Mouse (Mus musculus) gastrocnemius, postnatal 14 days (tissue): ENCODE measurements at regions not wholly inside any gene's neighbourhood (a gene's known extent, or its start where the extent isn't known, plus 50 kb on each side); places are given as distances from the start of the nearest gene placed in this dataset.

Experiments used
- DNase-seq: peaks from one replicate; pipeline ENCODE4 v3.0.0; 2021; ENCODE audit warnings: mixed read lengths
- intact Hi-C: fragments of 180-260 bp; cut with DNase I; formaldehyde crosslinking; loops from one replicate; pipeline ENCODE4 v1.15.1; 2025; ENCODE audit warnings: low total_unique reads

DNA sequence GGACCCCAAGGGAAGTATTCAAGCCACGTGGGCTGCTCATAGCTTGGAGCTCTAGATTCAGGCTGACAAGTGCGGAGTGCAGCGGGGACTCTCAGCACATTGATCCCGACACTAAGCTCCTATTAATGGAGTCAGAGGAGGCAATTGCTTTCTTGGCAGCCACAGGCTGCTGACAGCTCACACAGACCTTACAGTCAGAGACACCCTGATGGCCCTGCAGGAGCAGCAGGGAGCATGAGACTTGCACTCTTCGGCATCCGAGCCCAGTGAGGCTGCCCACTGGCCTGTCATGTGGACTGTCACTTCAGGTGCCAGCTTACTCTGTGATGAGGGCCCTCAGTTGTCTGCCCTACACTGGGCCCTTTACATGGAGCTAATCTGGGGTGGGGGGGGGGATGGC lies 176.5 kb upstream of the Nlrp1b start:
- DNase-seq, result no peak

DNA sequence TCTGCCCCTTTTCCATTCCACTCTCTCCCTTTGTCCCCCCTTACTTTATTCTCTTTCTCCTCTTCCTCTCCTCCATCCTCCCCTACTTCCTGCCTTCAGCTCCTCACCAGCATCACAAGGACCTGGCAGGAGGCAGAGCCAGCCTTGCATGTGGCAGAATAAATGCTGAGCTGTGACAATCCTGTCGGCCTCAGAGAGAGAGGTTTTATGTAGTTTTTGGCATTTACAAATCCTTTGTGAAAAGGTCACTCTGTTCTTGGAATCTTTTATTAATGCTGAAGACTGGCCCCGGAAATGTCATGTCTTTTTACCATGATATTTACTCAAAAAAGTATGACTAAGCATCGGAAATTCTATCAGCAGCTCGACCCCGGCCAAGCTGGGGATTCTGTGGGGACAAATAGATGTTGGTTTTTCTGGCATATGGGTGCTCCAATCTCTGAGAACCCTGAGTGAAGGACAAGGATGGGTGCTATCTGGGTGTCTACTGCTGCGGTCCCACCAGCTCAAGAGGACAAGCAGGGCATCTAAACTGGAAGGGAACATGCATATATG lies 178.8 kb upstream of the Nlrp1b start:
- intact Hi-C loops, result no loop called here
- no peak for DNase-seq

More for the DNA sequence above, 176.5 kb upstream of the Nlrp1b start:
- intact Hi-C loops, result no loop called here

DNA sequence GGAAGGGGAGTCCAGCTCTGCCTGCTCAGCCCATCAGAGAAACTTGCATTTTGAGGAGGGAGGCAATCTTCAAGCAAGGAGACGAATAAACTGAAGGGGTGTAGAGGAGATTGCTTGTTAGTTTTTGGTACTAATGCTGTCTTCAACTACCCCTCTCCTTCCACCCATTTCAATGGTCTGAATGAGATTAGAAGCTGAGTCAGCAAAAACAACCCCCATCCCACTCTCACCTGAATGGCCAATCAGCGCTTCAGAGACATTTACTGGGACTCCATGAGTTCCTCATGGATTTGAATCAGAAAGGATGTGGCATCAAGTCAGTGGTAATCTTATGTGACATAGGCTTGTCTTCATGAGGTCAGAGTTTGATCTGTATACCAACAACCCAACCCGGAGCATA lies 180.0 kb upstream of the Nlrp1b start:
- intact Hi-C loops, result no loop called here
- DNase-seq, result no peak

DNA sequence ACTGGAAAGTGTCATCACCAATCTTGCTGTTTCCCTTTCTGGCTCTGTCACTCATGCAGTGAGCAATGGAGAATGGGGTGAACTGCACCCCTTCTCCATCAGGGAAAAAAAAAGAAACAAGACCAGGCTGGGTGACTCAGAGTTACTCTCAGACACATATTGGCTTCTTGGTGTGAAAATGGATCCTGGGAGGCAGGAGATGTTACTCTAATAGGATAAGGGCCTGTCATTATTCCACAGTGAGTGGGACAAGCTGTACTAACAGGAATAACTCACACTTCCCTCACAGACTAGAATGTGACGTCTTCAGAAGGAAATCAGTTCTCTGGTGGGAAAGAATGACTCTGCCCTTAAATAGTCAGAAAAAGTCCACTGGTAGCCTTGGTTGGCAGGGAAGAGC lies 181.4 kb upstream of the Nlrp1b start:
- intact Hi-C loops, result no loop called here
- DNase-seq, result no peak

DNA sequence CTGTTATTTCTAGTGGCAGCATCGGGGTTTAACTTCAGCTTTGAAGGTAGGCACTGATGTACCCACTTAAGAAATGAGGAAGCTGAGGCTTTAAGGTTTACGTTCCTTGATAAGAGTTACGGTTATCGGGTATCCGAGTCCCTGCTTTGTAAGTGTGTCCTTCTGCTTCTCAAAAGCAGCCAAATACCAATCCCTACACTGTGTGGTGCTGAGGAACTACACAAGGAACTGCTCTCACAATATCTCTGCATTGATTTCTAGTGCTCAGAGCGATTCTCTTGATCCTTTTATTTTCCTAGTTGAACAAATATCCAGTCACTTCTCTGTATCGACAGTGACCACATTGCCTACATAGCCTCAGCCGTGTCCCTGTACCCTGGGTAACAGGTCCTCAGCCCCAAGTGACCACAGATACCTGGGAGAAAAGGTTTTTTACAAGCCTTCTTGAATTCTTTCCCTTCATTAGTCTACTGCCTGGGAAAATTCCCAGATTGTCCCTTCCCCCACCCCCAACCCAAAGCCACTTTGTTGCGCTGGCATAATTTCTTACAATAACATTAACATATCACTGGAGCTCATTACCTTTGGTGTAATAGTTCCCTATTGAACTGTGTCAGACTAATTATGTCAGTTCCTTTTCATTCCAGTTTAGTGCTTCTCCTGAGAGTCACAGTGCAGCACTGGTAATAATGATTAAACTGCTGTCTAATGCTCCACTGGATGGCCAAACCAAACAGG lies 184.0 kb upstream of the Nlrp1b start:
- no peak for DNase-seq
- intact Hi-C loops, result no loop called here

DNA sequence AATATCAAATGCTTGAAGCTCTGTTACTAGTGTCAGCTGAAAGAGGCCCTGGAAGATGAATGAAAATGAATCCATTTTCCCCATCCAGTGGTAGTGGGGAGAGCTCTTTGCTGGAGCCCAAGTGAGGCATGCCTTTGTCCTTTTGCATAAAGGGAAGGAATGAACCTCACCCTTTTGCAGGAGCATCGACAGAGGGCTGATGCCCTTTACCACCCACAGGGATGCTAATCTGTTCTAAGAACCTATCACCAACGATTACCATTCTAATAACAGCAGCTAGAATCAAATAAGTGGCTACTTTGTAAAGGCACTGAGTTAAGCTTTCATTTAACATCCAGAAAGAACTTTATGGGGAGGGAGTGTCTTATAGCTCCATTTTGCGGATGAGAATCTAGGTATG lies 184.9 kb upstream of the Nlrp1b start:
- no peak for DNase-seq
- intact Hi-C loops, result no loop called here

DNA sequence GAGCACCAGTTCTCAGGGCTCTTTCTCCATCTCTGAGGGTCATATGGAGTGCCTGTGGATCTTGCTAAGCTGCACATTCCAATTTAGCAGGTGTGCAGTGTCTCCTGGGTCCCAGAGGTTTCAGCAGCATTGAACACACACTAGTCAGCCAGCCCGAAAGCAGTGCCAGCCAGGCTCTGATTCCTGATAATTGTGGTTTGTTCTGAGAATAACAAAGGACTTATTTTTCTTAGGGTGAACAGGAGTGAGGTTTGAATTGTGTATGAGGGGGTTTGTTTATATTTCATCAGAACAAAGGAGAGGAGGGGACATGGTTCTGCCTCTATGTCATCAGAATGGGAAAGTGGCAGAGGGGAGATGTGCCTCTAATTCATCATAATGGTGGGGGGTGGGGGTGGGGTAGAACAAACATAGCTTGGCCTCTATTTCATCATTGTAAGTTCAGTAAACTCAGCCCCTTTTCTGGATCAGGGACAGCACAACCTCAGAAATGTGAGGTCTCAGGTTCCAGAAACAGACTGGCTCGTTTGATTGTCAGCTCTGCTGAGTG lies 191.8 kb upstream of the Nlrp1b start:
- intact Hi-C loops, result no loop called here
- DNase-seq, result no peak

DNA sequence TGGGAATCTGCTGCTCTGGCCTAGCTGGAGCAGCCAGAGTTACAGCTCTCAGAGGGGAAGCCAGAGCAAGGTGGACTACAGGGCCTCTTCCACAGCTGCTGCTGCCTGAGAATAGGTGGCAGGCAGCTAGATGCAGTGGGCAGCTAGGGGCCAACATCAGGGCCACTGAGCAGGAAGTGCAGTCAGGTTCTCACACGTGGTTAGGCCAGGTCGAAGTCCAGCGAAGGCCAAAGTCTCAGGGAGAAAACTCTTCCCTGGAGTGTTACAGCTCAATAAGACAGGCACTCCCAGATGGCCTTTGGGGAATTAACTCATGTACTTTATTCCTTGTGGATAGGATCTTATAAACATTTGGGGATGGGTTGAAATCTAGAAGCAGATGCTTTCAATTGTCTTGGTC lies 192.7 kb upstream of the Nlrp1b start:
- no peak for DNase-seq
- intact Hi-C loops, result no loop called here

DNA sequence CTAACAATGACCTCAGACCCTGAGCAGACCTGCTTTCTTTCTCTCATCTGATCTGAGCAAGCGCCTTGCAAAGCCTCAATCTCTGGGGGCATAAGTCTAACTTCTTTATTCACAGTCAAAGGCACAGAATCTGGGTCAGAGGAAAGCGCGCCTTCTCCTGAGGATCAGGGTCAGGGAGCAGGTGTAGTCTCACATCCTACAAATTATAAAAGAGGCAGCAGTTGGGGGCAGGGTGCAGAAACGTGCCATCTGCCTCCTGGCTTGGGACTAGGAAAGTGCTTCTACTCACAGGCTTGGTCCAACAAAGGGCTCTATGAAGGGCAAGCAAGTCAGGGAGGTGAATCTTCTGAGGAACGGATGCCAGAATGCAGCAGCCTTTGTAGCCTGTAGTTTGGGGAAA lies 194.3 kb upstream of the Nlrp1b start:
- intact Hi-C loops, result no loop called here
- no peak for DNase-seq

DNA sequence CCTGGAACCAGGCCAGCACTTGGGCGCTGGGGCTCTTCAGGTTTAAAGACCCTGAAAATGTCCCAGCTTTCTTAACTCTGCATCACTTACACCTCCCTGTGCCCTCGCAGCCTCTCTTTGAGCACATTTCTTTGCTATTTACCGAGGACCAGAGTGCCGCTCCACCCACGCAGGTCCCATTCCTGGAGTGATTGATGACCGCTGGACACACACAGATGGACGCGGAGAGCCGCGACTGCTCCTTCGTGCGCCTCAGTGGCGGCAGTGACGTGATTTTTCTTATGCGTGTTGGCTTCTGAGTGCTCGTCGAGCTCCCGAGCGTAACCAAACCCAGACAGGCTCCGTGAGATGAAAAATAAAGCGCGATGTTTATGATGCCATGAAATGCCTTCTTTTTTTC lies 199.2 kb upstream of the Nlrp1b start:
- intact Hi-C loops, result no loop called here
- DNase-seq, result no peak

DNA sequence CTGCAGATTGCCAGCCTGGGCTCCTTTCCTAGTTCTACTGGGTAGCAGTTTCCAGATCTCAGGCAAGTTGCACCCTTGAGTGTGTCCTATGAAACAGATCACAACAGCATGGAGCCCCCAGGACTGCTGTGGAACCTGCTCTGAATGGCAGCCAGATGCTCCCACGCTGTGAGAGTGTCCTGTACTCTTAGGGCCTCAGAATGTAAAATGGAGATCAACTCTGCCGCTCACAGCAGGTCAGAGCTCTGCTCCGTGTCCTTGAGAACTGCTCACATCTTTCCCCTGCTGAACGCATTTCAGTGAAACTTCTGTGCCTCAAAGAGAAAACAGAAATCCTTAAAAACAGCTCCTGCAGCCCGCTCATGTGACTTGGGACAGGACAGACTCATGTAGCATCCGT lies 203.7 kb upstream of the Nlrp1b start:
- DNase-seq, result no peak
- intact Hi-C loops, result no loop called here

DNA sequence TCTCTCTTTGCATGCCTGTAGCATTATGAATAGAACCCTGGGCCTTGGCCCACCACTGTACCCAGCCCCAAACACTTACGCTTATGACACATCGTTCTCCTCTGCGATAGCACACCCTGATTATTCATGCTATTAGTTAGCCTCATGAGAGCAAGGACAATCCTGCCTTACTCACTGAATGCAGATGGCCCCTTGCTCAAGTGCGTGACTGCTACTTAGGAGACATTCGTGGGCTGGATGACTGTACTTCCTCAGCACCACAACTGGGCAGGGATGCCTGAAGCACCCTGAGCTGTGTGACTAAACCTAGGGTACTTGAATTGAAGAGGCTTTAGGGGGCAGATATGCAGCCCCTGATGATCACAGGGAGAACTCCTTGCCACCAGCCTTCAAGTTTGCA lies 204.4 kb upstream of the Nlrp1b start:
- intact Hi-C loops, result no loop called here
- DNase-seq, result no peak

DNA sequence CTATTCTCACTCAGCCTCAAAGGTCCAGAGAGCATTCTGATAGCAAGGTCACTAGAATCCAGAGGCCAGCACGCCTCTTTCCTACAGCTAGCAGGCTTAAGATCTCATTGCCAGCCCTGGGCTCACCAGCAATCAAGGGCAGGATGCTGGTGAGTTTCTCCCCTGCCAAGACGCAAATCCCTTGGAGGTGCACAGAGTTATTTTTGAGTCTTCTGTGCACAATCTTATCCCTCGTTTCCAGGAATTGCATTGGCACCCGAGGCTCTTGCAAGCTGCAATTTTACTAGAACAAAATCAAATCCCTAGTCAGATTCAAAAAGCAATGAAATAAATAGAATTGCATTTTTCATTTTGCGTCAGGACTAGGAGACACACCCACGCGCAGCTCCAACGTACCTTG lies 205.2 kb upstream of the Nlrp1b start:
- DNase-seq, result no peak

DNA sequence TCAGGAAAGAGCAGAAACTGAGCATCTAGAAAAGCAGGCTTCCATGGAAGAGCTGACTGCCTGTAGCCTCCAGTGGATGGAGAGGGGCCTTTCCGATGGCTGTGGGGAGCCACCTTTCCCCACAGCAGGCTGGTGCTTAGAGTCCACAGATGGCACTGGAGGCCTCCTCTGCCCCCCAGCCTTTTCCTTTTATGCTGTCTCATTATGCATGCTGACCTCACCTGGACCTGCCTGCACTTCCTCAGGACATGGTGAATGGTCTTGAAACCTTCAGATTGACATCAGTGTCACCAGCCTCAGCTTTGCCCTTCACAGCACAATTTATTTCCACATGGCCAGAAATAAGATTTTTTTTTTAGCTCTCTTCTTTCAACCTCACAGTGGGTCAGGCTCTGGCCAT lies 205.8 kb upstream of the Nlrp1b start:
- DNase-seq, result no peak
- intact Hi-C loops, result no loop called here

More for the DNA sequence above, 205.2 kb upstream of the Nlrp1b start:
- intact Hi-C loops, result no loop called here

DNA sequence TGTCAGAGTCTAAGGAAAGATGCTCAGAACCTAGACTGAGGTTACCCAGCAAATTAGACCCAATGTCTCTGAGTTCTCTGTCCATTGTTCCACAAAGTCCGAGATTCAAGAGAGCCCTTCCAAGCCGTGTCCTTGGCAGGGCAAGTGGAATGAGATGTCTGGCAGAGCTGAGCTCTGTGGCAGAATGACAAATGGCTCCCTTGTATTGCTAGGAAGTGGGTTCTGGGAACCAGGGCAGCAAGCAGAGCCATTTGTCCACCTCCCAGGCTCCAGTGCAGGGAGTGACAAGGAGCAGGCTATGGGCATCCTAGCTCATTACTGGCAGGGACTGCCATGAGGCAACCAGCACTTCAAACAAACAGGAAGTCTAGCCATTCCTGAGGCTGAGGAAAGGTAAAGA lies 206.3 kb upstream of the Nlrp1b start:
- intact Hi-C loops, result no loop called here

DNA sequence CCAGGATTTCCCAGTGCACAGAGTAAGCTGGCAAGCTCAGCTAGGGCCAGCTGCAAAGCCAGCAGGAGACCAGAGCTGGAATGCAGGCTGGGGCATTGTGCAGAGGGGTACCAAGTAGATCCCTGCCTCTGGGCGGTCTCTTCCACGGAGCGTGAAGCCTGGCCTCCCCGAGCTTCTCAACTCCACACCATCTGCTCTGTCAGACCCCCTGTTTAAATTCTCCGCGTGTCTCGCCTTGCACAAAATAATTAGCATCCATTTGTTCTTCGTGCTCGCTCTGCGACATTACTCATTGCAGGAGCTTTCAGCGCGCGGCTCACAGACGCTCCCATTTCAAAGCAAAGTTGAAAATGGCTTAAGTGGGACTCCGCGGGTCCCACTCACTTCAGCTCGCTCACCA lies 209.3 kb upstream of the Nlrp1b start:
- DNase-seq, result no peak
- intact Hi-C loops, result no loop called here

More for the DNA sequence above, 206.3 kb upstream of the Nlrp1b start:
- DNase-seq, result no peak

DNA sequence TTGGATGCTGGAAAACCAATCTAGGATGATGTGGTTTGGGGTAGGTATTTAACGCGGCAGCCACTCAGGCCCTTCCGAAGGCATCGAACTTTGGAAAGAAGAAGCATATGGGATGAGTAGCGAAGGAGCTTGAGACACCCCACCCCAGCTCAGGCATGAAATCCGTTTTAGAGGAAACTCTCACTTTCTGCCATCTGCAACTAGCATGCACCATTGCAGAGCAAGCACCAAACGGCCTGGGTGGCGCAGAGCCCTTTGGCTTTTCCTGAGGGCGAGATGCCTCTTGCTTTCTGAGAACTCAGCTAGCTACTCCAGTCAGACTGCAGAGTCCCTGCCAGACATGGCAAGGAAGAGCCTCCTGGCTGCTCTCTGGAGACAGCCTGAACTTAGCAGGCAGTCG lies 209.9 kb upstream of the Nlrp1b start:
- intact Hi-C loops, result no loop called here
- no peak for DNase-seq

DNA sequence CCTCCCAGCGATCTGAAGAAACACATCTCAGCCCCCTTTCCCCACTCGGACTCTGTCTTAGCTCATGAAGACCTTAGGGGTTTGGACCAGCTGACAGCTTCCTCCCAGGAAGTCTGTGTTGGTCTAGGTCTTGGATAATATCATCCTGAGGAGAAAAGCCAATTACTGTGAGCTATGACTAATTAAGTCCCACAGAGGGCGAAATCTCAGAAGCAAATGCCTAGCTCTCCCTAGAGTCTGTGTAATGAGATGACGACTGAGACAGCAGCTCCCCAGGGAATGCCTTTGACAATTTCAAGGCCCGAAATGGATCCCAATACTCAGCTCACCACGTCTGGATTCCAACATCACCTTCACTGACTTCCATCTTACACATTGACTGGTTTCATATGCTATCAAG lies 213.5 kb upstream of the Nlrp1b start:
- DNase-seq, result no peak
- intact Hi-C loops, result no loop called here

DNA sequence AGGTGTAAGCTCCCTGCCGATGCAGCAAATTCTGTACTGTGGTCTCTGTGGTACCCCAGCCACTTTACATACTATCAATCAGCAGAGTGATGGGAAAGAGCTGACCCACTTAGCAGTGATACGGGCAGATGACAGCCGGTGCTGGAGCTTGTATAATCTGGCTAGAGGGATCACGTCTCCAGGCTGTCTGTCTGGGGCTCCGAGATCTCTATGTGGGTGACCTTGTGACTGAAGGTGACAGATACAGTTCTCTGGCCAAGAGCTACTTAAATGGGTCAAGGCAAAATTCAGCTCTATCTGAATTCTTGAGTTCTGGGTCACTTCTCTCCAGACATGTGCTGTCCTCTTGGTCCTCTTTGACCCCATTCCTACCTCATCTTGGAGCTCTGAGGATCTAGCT lies 216.1 kb upstream of the Nlrp1b start:
- intact Hi-C loops, result no loop called here
- DNase-seq, result no peak

DNA sequence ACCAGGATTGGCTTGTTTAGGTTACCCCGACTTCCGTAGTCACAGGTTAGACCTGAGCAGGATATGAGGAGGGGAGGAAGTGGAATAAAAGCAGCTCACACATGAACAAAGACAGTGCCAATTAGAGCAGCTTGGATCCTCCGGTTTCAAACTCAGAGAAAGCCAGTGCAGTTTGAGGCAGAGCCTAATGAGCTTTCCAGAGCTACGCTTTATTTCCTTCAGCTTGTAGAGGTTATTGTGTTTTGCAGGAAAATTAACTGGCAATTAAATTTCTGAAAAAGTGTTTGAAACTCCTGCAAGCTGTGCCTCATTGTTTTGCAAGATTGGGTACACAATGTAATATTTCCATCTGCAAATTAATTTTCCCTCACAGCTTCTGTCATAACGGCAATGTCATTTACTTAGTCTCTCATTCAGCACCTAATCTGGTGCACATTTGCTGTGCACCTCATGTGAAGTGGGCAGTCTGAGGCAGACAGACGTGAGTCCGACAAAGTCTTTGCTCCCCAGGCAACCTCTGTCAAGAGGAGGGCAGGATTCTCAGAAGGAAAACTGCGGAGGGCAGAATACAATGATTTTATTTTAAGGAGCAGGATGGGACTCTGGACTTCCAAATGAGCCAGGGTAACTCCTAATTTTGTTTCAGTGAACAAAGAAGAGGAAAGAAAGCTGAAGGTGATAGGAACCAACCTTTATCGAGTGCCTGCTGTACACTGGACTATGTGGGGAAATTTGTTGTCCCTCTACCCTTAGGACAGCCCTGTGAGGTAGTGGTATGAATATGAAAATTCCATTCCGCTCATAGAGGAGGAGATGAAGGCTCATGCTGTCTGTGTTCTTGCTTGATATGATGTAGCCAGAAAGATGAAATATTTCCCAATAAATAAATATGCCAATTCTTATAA lies 217.6 kb upstream of the Nlrp1b start:
- no peak for DNase-seq
- intact Hi-C loops, result no loop called here

DNA sequence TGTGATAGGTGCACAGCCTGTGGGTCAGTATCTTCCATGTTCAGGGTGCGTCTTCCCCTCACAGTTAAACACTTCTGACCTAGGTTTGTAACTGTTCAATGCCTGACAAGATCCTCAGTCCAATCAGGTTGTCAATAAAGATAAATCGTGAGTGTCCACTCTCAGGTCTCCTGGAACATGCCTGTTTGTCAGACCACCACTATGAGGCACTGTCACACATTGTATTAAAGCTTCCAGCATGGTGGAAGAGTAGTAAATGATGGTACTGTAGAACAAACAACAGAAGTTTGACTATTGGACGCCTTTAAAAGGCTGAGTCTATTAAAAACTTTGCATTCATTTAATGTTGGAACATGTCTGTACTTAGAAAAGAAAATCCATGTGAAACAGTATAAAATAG lies 249.6 kb upstream of the Nlrp1b start:
- no peak for DNase-seq
- intact Hi-C loops, result no loop called here
